Mouse (Mus musculus): Measurements from ENCODE around the gene Ncoa6. TPM values are rescaled to one million over a fixed set of nuclear protein-coding genes. Genes with fewer than 3 reads are reported as not detected.
A peak's percentile ranks its signal among the peaks of the same experiment; 100 is the strongest.

Gene Ncoa6
- polyA plus RNA-seq, 1 experiment: 39.0 TPM

GRCm38 (mm10) chr2:155404635-155405034, 69.1 kb downstream of the Ncoa6 start:
- WGBS: 93% methylated on average over 1 of the region's 1 CpGs

GRCm38 (mm10) chr2:155401926-155402325, 71.8 kb downstream of the Ncoa6 start:
- H3K4me1 ChIP-seq (ENCODE audit: control insufficient read depth, insufficient read depth, low read length): no peaks in the 10 kb centered on the region
- no peak for TF ChIP-seq CTCF (IDR thresholded peaks at IDR 0.05; ENCODE audit: borderline replicate concordance, insufficient read depth, low read depth, low read length)
- TF ChIP-seq POLR2A (IDR thresholded peaks at IDR 0.05; ENCODE audit: borderline replicate concordance, insufficient read depth, low read length): no peak
- H3K27ac ChIP-seq (ENCODE audit: insufficient read depth, low read length): no peak overlapping the region
- WGBS: 97% methylated on average over 4 of the region's 4 CpGs
- no peak overlapping the region for H3K4me3 ChIP-seq (replicated peaks; ENCODE audit: insufficient read depth, low read depth, low read length)
- no peaks in the 10 kb centered on the region for H3K27me3 ChIP-seq (ENCODE audit: control insufficient read depth, insufficient read depth, low read length)
- DNase-seq: no peak

More at GRCm38 (mm10) chr2:155404635-155405034, 69.1 kb downstream of the Ncoa6 start:
- H3K27me3 ChIP-seq (ENCODE audit: control insufficient read depth, insufficient read depth, low read length): no peaks in the 10 kb centered on the region
- no peak overlapping the region for H3K27ac ChIP-seq (ENCODE audit: insufficient read depth, low read length)
- no peak for DNase-seq
- H3K4me1 ChIP-seq (ENCODE audit: control insufficient read depth, insufficient read depth, low read length): no peaks in the 10 kb centered on the region
- H3K4me3 ChIP-seq (replicated peaks; ENCODE audit: insufficient read depth, low read depth, low read length): no peak overlapping the region
- TF ChIP-seq POLR2A (IDR thresholded peaks at IDR 0.05; ENCODE audit: borderline replicate concordance, insufficient read depth, low read length) (no peak), CTCF (IDR thresholded peaks at IDR 0.05; ENCODE audit: borderline replicate concordance, insufficient read depth, low read depth, low read length) (no peak)

- no peaks in the 10 kb centered on the region for H3K4me1 ChIP-seq (ENCODE audit: control insufficient read depth, insufficient read depth, low read length)
- no peaks in the 10 kb centered on the region for H3K27me3 ChIP-seq (ENCODE audit: control insufficient read depth, insufficient read depth, low read length)
- peak; percentile 69 to 71 for DNase-seq
- TF ChIP-seq POLR2A (IDR thresholded peaks at IDR 0.05; ENCODE audit: borderline replicate concordance, insufficient read depth, low read length): no peak
- H3K4me3 ChIP-seq (replicated peaks; ENCODE audit: insufficient read depth, low read depth, low read length): no peak overlapping the region
- H3K27ac ChIP-seq (ENCODE audit: insufficient read depth, low read length): no peak overlapping the region
Measured at GRCm38 (mm10) chr2:155400276-155400675, 73.4 kb downstream of the Ncoa6 start.

GRCm38 (mm10) chr2:155394586-155394985, 79.1 kb downstream of the Ncoa6 start:
- 87% methylated on average over 5 of the region's 5 CpGs for WGBS
- no peaks in the 10 kb centered on the region for H3K27me3 ChIP-seq (ENCODE audit: control insufficient read depth, insufficient read depth, low read length)
- no peak overlapping the region for H3K27ac ChIP-seq (ENCODE audit: insufficient read depth, low read length)
- no peaks in the 10 kb centered on the region; the same call in 1 of the 2 replicates for H3K4me1 ChIP-seq (ENCODE audit: control insufficient read depth, insufficient read depth, low read length)
- TF ChIP-seq CTCF (IDR thresholded peaks at IDR 0.05; ENCODE audit: borderline replicate concordance, insufficient read depth, low read depth, low read length) (no peak), POLR2A (IDR thresholded peaks at IDR 0.05; ENCODE audit: borderline replicate concordance, insufficient read depth, low read length) (no peak)
- DNase-seq: no peak
- H3K4me3 ChIP-seq (replicated peaks; ENCODE audit: insufficient read depth, low read depth, low read length): no peak overlapping the region

- Histone ChIP-seq H3K4me1 (ENCODE audit: control insufficient read depth, insufficient read depth, low read length) (peaks cover 17% of the 10 kb centered on the region; the same call in 1 of the 2 replicates), H3K4me3 (replicated peaks; ENCODE audit: insufficient read depth, low read depth, low read length) (no peak overlapping the region), H3K27me3 (ENCODE audit: control insufficient read depth, insufficient read depth, low read length) (no peaks in the 10 kb centered on the region), H3K27ac (ENCODE audit: insufficient read depth, low read length) (0 out of 2 replicates have a peak overlapping the region, but pooled peaks have one; percentile 1)
- TF ChIP-seq POLR2A (IDR thresholded peaks at IDR 0.05; ENCODE audit: borderline replicate concordance, insufficient read depth, low read length): no peak
- TF ChIP-seq CTCF (IDR thresholded peaks at IDR 0.05; ENCODE audit: borderline replicate concordance, insufficient read depth, low read depth, low read length): no peak
- DNase-seq: peak; percentile 32 to 64
- 10% methylated on average over 2 of the region's 2 CpGs for WGBS
Measured at GRCm38 (mm10) chr2:155388573-155388972, 85.1 kb downstream of the Ncoa6 start.

- no peaks in the 10 kb centered on the region for H3K27me3 ChIP-seq (ENCODE audit: control insufficient read depth, insufficient read depth, low read length)
- H3K4me1 ChIP-seq (ENCODE audit: control insufficient read depth, insufficient read depth, low read length): peaks cover 20% of the 10 kb centered on the region
- no peak for TF ChIP-seq CTCF (IDR thresholded peaks at IDR 0.05; ENCODE audit: borderline replicate concordance, insufficient read depth, low read depth, low read length)
- TF ChIP-seq POLR2A (IDR thresholded peaks at IDR 0.05; ENCODE audit: borderline replicate concordance, insufficient read depth, low read length): no peak
- no peak overlapping the region for H3K4me3 ChIP-seq (replicated peaks; ENCODE audit: insufficient read depth, low read depth, low read length)
- 53% methylated on average over 4 of the region's 4 CpGs for WGBS
- DNase-seq: peak in 1 of 2 experiments; percentile 23
- peak overlapping the region; percentile 55; the same call in 1 of the 2 replicates for H3K27ac ChIP-seq (ENCODE audit: insufficient read depth, low read length)
Measured at GRCm38 (mm10) chr2:155387052-155387451, 86.6 kb downstream of the Ncoa6 start.

DNA sequence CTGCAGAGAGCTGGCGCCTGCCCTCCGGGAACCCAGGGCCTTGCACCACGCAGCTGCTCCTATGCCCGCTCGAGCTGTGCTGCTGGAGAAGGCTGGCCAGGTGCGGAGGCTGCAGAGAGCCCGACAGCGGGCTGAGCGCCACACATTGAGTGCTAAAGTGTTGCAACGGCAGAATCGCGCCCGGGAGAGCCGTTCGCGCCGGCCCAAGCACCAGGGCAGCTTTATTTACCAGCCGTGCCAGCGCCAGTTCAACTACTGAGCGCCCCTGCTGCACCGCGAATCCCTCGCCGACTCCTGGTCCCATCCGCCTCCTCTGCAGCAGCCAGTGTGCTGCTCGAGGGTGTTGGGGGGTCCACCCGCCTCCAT, 87.2 kb downstream of the Ncoa6 start:
- Histone ChIP-seq H3K27ac (ENCODE audit: insufficient read depth, low read length) (peak overlapping the region; percentile 55; the same call in 1 of the 2 replicates), H3K4me1 (ENCODE audit: control insufficient read depth, insufficient read depth, low read length) (peaks cover 20% of the 10 kb centered on the region), H3K27me3 (ENCODE audit: control insufficient read depth, insufficient read depth, low read length) (no peaks in the 10 kb centered on the region), H3K4me3 (replicated peaks; ENCODE audit: insufficient read depth, low read depth, low read length) (no peak overlapping the region)
- peak; percentile 38 to 59 for DNase-seq
- 12% methylated on average over 27 of the region's 27 CpGs for WGBS
- TF ChIP-seq POLR2A (IDR thresholded peaks at IDR 0.05; ENCODE audit: borderline replicate concordance, insufficient read depth, low read length) (no peak), CTCF (IDR thresholded peaks at IDR 0.05; ENCODE audit: borderline replicate concordance, insufficient read depth, low read depth, low read length) (no peak)

DNA sequence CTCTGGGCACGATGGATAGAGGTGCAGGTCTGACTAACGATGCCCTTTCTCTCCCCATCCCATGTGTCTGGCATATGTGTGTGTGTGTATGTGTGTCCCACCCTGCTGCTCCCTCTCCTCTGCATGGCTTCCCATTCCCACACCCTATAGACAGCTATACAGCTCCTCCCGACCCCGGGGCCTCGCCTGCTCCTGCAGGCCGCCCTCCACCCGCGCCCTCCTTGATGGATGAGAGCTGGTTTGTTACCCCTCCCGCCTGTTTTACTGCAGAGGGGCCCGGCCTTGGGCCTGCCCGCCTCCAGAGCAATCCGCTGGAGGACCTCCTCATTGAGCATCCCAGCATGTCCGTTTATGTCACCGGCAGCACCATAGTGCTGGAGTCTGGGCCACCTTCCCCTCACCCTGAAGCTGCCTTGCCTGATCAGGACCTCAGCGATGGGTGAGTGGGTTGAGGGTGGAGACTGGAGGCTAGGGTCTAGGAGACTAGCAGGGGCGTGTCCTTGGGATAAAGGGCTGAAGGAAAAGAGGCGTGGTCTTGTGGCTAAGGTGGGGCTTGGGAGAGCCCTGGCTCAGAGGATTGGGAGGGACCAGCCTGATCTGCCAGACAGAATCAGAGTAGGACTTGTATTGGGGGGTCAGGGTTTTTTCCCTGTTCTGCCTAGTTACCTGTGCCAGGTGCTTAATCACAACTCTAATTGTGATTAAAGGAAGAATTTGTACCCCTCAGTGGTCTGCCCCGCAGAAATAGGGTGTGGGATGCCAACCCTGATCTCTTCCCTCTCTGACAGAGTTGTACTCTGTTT, 87.8 kb downstream of the Ncoa6 start:
- TF ChIP-seq POLR2A (IDR thresholded peaks at IDR 0.05; ENCODE audit: borderline replicate concordance, insufficient read depth, low read length): no peak
- no peak for TF ChIP-seq CTCF (IDR thresholded peaks at IDR 0.05; ENCODE audit: borderline replicate concordance, insufficient read depth, low read depth, low read length)
- WGBS: 56% methylated on average over 18 of the region's 18 CpGs
- H3K27ac ChIP-seq (ENCODE audit: insufficient read depth, low read length): 0 out of 2 replicates have a peak overlapping the region, but pooled peaks have one; percentile 13
- H3K27me3 ChIP-seq (ENCODE audit: control insufficient read depth, insufficient read depth, low read length): no peaks in the 10 kb centered on the region
- H3K4me1 ChIP-seq (ENCODE audit: control insufficient read depth, insufficient read depth, low read length): peaks cover 20% of the 10 kb centered on the region
- peak; percentile 26 to 41 for DNase-seq
- H3K4me3 ChIP-seq (replicated peaks; ENCODE audit: insufficient read depth, low read depth, low read length): no peak overlapping the region
